Mouse (Mus musculus): ENCODE measurements around the gene Colq. TPM values are rescaled to one million over a fixed set of nuclear protein-coding genes. Genes with fewer than 3 reads are reported as not detected.

Colq gene
- 13.2 TPM for polyA plus RNA-seq (2014; fragmentation: Illumina TruSeq; extraction: RNeasy Lipid Tissue Mini Kit (QIAGEN cat#74804); ENCODE audit: insufficient read depth, low read depth, low replicate concordance)

DNA sequence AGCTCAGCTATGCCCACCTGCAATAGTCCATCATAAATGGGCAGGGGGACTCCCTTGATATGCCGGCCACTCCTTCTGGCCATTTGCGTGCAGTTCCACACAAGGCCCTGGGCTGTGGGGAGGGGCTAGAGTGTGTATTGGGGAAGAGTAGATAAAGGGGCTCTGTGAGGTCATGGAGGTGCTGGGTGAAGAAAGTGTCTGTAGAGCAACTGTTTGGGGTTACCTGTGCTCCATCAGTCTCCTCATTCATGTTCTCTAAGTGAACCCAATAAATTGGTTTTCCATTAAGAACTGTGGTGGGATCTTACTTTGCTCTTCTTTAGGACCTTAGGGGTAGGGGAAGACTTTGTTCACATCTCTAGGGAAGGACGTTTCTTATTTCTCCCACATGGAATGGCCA is at the start of gene Colq:
Colq (minus strand) TSS at position 101 of the 400 bp plus-strand sequence.

DNA sequence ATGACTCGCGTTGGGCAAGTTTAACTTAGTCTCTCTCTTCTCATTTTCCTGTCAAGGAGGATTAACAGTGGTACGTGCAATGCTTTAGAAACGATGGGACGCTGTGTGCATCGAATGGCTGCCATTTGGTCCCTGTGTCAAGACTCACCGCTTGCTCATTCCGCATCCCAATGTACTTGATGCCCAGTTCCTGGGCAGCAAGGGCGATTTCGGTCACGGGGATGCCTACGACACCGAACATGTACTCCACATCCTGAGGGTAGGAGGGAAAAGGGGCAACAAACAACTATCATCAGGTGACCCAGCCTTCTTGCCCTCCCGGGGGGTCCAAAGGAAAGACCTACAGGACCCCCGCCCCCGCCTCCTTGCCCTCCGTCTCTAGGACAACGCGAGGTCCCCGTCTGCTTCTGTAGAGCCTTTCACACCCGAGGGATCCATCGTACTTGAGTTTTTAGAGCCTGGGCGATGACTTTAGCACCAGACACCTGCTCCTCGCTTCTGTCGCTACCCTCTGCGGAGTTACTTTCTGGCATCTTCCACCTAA is 49.3 kb upstream of the Colq start, which contains the start of gene Gm49387:
Gm49387 (minus strand) TSS at position 533 of the 544 bp plus-strand sequence.

DNA sequence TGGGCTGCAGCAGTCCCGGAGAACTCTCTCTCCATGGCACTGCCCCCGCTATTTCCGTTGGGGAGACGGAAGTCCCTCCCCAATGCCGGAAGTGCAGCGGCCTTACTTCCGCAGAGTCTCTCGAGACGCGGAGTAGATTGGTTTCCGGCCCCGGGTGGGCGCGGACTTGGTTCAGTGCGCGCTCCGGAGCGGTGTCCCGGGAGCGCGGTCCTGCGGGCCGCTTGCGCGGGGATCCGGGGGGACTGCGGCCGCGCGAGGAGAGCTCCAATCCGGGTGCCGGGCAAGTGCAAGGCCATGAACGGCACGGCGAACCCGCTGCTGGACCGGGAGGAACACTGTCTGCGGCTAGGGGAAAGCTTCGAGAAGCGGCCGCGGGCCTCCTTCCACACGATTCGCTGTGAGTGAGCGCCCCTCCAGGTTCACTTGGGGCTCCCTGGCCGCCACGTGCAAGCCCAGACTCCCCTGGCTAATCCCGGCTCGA is 96.1 kb downstream of the Colq start, which contains the start of gene Mettl6:
Mettl6 (minus strand) TSS at position 66 of the 481 bp plus-strand sequence.

GRCm38 (mm10) chr14:31494349-31494974 is 96.7 kb downstream of the Colq start, which contains the start of gene Eaf1:
Gene Eaf1 (plus strand): TSS chr14:31494399.

Other genes starting within 250 kb of the Colq start
- gene Sh3bp5, start 155.3 kb downstream of the Colq start, polyA plus RNA-seq (2014; fragmentation: Illumina TruSeq; extraction: RNeasy Lipid Tissue Mini Kit (QIAGEN cat#74804); ENCODE audit: insufficient read depth, low read depth, low replicate concordance): 43.7 TPM
- gene Eaf1, start 96.9 kb downstream of the Colq start, polyA plus RNA-seq (2014; fragmentation: Illumina TruSeq; extraction: RNeasy Lipid Tissue Mini Kit (QIAGEN cat#74804); ENCODE audit: insufficient read depth, low read depth, low replicate concordance): 13.1 TPM
- gene Mettl6, start 96.3 kb downstream of the Colq start, polyA plus RNA-seq (2014; fragmentation: Illumina TruSeq; extraction: RNeasy Lipid Tissue Mini Kit (QIAGEN cat#74804); ENCODE audit: insufficient read depth, low read depth, low replicate concordance): 17.1 TPM
- gene Gm49387, start 49.5 kb upstream of the Colq start, polyA plus RNA-seq (2014; fragmentation: Illumina TruSeq; extraction: RNeasy Lipid Tissue Mini Kit (QIAGEN cat#74804); ENCODE audit: insufficient read depth, low read depth, low replicate concordance): not detected
- 16.1 TPM for gene Btd, start 49.7 kb upstream of the Colq start, polyA plus RNA-seq (2014; fragmentation: Illumina TruSeq; extraction: RNeasy Lipid Tissue Mini Kit (QIAGEN cat#74804); ENCODE audit: insufficient read depth, low read depth, low replicate concordance)
- 9.9 TPM for gene Hacl1, start 49.9 kb upstream of the Colq start, polyA plus RNA-seq (2014; fragmentation: Illumina TruSeq; extraction: RNeasy Lipid Tissue Mini Kit (QIAGEN cat#74804); ENCODE audit: insufficient read depth, low read depth, low replicate concordance)
- 4.6 TPM for gene Ankrd28, start 239.3 kb upstream of the Colq start, polyA plus RNA-seq (2014; fragmentation: Illumina TruSeq; extraction: RNeasy Lipid Tissue Mini Kit (QIAGEN cat#74804); ENCODE audit: insufficient read depth, low read depth, low replicate concordance)

All from lung, adult 10 weeks (tissue).